Mouse (Mus musculus) spleen, adult 2 months (tissue): Measurements from ENCODE around the gene Bcas2.

Source experiments
- CTCF ChIP-seq: fragments of 200-500 bp; IDR thresholded peaks from 2 replicates; pipeline ENCODE4 v1.5.1; 2011; ENCODE audit warnings: mild to moderate bottlenecking, inconsistent platforms; ENCODE audit not compliant: insufficient read depth, insufficient read length, insufficient replicate concordance; ENCODE audit errors: extremely low read depth
- POLR2A ChIP-seq: fragments of 200-500 bp; IDR thresholded peaks from 2 replicates; pipeline ENCODE4 v1.6.1; 2011; ENCODE audit warnings: low read depth, low read length, inconsistent platforms

- no peak for TF ChIP-seq CTCF
- no peak for TF ChIP-seq POLR2A
Measured at GRCm38 (mm10) chr3:103146330-103147166, 24.9 kb upstream of the Bcas2 start.
